Mouse (Mus musculus) limb, embryonic 11.5 days (tissue): Measurements from ENCODE around the gene Mfap4. TPM values are rescaled to one million over a fixed set of nuclear protein-coding genes. Genes with fewer than 3 reads are reported as not detected.

Source experiments
- ATAC-seq: fragments of 200-750 bp; cut with Nextera tagmentation; 2 replicates; pipeline ENCODE4 v1.8.0; 2017; ENCODE audit warnings: low read depth; ENCODE audit not compliant: insufficient number of reproducible peaks, low FRiP score, low TSS enrichment
- DNase-seq: peaks from one replicate; pipeline ENCODE4 v3.0.0-alpha.2; 2015; ENCODE audit warnings: low spot score
- H3K27ac ChIP-seq: fragments of 300-500 bp; sonication (generic); replicated peaks from 2 replicates; pipeline ENCODE4 v1.5.1; 2014; ENCODE audit warnings: low read depth, mild to moderate bottlenecking, low read length
- H3K27me3 ChIP-seq: fragments of 300-500 bp; sonication (generic); 2 replicates; pipeline ENCODE4 v1.6.1; 2014; ENCODE audit warnings: mild to moderate bottlenecking, low read length, mixed read lengths; ENCODE audit not compliant: control insufficient read depth, insufficient read depth
- H3K36me3 ChIP-seq: fragments of 300-500 bp; sonication (generic); 2 replicates; pipeline ENCODE4 v1.6.1; 2014; ENCODE audit warnings: mild to moderate bottlenecking, low read length, moderate library complexity, mixed read lengths; ENCODE audit not compliant: control insufficient read depth, insufficient read depth
- H3K4me1 ChIP-seq: fragments of 300-500 bp; sonication (generic); 2 replicates; pipeline ENCODE4 v1.6.1; 2014; ENCODE audit warnings: low read length, mixed read lengths; ENCODE audit not compliant: control insufficient read depth, insufficient read depth
- H3K4me2 ChIP-seq: fragments of 300-500 bp; sonication (generic); 2 replicates; pipeline ENCODE4 v1.6.1; 2014; ENCODE audit warnings: low read depth, mild to moderate bottlenecking, moderate library complexity; ENCODE audit not compliant: severe bottlenecking
- H3K4me3 ChIP-seq: fragments of 300-500 bp; sonication (generic); 2 replicates; pipeline ENCODE4 v1.5.1; 2014; ENCODE audit warnings: low read depth, low read length
- H3K9ac ChIP-seq: fragments of 300-500 bp; sonication (generic); 2 replicates; pipeline ENCODE4 v1.6.1; 2014; ENCODE audit warnings: mild to moderate bottlenecking, low read length
- H3K9me3 ChIP-seq: fragments of 300-500 bp; sonication (generic); 2 replicates; pipeline ENCODE4 v1.6.1; 2016; ENCODE audit warnings: low read length; ENCODE audit not compliant: control insufficient read depth
- WGBS: fragments of 180-500 bp; shearing (Covaris S2); extraction: QIAGEN DNeasy Blood & Tissue Kit; methylation state at CpG from one replicate; pipeline ENCODE4 v1.1.7; 2014; 5-methylcytosine and 5-hydroxymethylcytosine counted together
- polyA plus RNA-seq: library from polyadenylated mRNA; unstranded; fragments of >200 nt; fragmentation: Nextera tagmentation; extraction: Ambion mirVana; gene quantifications from 2 replicates; pipeline ENCODE4 v1.2.1, GENCODE M21; 2014

Gene Mfap4
- polyA plus RNA-seq, 1 experiment from 2014 or later = 244 TPM

DNA sequence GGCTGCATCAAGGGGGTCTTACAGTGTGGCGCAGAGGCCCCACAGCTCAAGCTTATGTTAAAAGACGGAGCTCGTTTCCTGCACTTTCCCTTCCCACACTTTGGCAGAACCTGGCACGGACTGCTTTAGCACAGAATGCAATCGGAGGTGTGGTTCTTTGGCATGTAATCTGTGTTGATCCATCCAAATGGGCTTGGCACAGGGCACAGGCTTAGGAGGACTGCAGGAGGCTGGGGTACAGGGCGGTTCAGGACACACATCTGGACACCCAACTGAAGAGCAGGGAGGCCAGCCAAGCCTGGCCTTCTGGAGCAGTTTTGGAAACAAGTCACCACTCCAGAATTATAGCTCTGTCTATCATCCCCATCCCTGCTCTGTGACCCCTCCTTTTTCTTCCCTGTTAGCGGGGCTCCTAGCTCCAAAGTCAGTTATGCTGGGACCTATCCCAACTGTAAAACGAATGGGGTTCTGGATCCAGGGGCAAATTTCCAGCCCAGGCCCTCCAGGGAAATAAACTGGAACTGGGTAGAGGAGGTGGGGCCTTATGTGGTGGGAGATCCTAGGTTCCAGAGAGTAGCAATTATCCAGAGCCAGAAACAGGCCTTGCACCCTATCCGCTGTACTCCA lies 36.5 kb upstream of the Mfap4 start:
- DNase-seq (no peak), ATAC-seq (no peak)

DNA sequence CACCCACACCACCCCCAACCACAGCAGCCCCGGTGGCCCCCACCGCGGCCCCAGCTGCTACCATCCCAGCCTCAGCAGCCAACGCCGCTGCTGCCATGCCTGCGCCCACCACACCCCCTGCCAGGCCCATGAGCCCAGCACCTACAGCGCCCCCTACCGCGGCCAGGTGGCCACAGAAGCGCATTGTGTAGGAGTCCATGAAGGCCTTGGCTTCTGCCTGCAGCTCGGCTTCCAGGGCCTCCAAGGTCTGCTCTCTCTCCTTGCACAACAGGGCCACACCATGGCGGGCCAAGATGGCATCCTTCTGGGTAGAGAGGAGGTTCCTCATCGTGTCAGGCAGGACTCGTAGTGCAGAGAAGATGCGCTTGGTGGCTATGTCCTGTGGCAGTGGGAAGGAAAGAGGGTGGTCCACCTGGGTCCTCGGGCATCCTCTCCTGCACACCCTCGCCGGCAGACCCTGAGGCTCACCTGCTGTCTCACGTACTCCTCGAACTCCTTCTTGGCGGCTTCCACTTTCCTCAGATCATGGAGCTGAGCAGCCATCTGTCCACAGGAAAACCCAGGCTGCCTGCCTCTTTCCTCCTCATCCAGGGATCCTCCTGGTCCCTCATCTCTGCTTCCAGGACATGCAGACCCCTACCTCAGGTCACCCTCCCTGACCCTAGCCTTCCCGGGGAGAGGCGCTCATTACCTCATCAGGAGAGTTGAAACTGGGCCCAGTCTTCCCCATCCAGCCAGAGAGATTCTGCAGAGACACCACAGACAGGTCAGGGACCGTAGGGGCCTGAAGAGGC lies 35.5 kb upstream of the Mfap4 start:
- Histone ChIP-seq H3K27me3 (0 out of 2 replicates have a peak, but pooled peaks cover 2% of the 10 kb centered on the region), H3K9ac (no peak overlapping the region), H3K9me3 (no peaks in the 10 kb centered on the region), H3K36me3 (no peaks in the 10 kb centered on the region), H3K4me3 (no peak overlapping the region), H3K4me1 (peaks cover 11% of the 10 kb centered on the region; the same call in 1 of the 2 replicates), H3K27ac (no peak overlapping the region), H3K4me2 (no peak overlapping the region)
- WGBS = 73% methylated on average over 24 of the region's 24 CpGs
- ATAC-seq (no peak), DNase-seq (peak; percentile 29)

More for the DNA sequence above, 36.5 kb upstream of the Mfap4 start:
- no peak overlapping the region for H3K4me2 ChIP-seq
- H3K36me3 ChIP-seq = no peaks in the 10 kb centered on the region
- H3K27ac ChIP-seq = no peak overlapping the region
- no peak overlapping the region for H3K9ac ChIP-seq
- 0 out of 2 replicates have a peak, but pooled peaks cover 2% of the 10 kb centered on the region for H3K27me3 ChIP-seq
- 80% methylated on average over 9 of the region's 9 CpGs for WGBS
- H3K4me1 ChIP-seq = peaks cover 5% of the 10 kb centered on the region; the same call in 1 of the 2 replicates
- H3K4me3 ChIP-seq = no peak overlapping the region
- H3K9me3 ChIP-seq = no peaks in the 10 kb centered on the region

DNA sequence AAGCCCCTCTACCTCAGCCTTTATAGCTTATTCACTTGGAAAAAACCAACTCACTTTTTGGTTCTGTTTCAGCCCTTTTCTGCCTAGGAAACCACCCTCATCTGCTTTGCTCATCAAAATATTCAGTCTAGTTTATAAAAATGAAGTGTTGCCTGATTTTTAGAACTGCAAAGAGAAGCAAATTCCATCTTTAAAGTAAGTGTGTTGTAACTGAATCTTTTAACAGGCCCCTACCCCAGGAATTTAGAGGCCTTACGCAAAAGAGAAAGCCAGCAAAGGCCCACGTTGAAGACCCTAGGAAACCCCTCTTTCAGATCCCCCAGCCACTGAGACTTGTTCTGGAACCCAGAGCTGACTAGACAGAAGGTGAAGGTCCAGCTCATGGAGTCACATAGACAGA lies 21.2 kb upstream of the Mfap4 start:
- H3K4me1 ChIP-seq = no peaks in the 10 kb centered on the region
- no peak overlapping the region for H3K27ac ChIP-seq
- H3K9ac ChIP-seq = no peak overlapping the region
- H3K9me3 ChIP-seq = no peaks in the 10 kb centered on the region
- DNase-seq (no peak), ATAC-seq (no peak)
- no peaks in the 10 kb centered on the region for H3K36me3 ChIP-seq
- WGBS = 61% methylated on average over 2 of the region's 2 CpGs
- H3K27me3 ChIP-seq = no peaks in the 10 kb centered on the region
- H3K4me3 ChIP-seq = no peak overlapping the region
- no peak overlapping the region for H3K4me2 ChIP-seq

GRCm38 (mm10) chr11:61465422-61465821 lies 19.8 kb upstream of the Mfap4 start:
- Histone ChIP-seq H3K36me3 (no peaks in the 10 kb centered on the region), H3K4me1 (no peaks in the 10 kb centered on the region), H3K4me2 (no peak overlapping the region), H3K27ac (no peak overlapping the region), H3K9me3 (no peaks in the 10 kb centered on the region), H3K4me3 (no peak overlapping the region), H3K27me3 (no peaks in the 10 kb centered on the region), H3K9ac (no peak overlapping the region)
- 80% methylated on average over 4 of the region's 4 CpGs for WGBS
- ATAC-seq = no peak
- no peak for DNase-seq

DNA sequence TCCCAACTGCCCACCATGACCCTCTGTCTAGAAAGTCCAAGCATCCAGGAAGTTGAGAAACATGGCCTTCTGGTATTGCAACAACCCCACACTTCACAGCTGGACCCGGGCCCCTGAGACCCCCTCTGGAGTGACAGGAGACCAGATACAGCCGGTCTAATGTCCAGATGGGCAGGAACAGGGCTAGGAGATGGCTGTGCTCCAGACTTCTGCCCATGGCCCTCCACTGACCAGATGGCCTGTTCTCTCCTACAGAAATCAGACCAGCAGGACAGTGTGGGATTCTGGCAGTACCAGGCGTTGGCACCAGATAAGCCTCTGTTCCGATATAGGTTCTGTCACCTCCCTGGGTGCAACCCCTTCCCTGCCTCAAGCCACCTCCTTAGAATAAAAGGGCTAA lies 16.7 kb upstream of the Mfap4 start:
- ATAC-seq = no peak
- no peak overlapping the region for H3K9ac ChIP-seq
- no peaks in the 10 kb centered on the region for H3K27me3 ChIP-seq
- 80% methylated on average over 4 of the region's 4 CpGs for WGBS
- no peak overlapping the region for H3K27ac ChIP-seq
- H3K36me3 ChIP-seq = no peaks in the 10 kb centered on the region
- H3K4me1 ChIP-seq = no peaks in the 10 kb centered on the region
- no peak overlapping the region for H3K4me3 ChIP-seq
- no peak for DNase-seq
- H3K4me2 ChIP-seq = no peak overlapping the region
- H3K9me3 ChIP-seq = no peaks in the 10 kb centered on the region

DNA sequence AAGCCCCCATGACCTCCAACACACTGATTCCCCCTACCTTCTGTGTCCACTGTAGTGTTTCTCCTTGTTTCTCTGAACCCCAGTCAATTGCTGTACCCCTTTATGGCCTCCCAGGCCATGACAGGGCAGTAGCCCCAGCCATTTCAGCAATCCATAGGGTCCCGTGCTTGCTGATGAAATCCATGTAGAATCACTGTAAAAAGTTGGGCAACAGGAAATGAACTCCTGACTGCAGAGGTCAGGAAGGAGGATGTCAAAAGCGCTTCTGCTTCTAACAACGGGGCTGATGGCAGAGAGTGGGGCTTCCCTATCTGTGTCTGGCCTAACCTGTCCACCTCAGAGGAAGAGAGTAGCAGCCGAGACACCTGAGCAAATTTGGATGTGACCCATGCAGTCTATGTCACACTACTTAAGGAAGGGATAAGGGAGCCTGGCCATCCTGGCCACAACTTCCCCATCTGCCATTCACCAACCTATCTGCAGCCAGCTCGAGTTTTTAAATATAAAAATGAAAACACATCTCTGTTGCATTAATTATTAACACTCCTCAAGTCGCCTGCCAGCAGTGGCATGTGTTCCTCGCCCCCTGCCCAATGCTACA lies 15.8 kb upstream of the Mfap4 start:
- WGBS = 72% methylated on average over 7 of the region's 7 CpGs
- no peak overlapping the region for H3K27ac ChIP-seq
- ATAC-seq = no peak
- no peaks in the 10 kb centered on the region for H3K27me3 ChIP-seq
- no peaks in the 10 kb centered on the region for H3K4me1 ChIP-seq
- no peak for DNase-seq
- H3K4me2 ChIP-seq = no peak overlapping the region
- no peak overlapping the region for H3K9ac ChIP-seq
- H3K9me3 ChIP-seq = no peaks in the 10 kb centered on the region
- H3K36me3 ChIP-seq = no peaks in the 10 kb centered on the region
- H3K4me3 ChIP-seq = no peak overlapping the region

GRCm38 (mm10) chr11:61470880-61471279 lies 14.4 kb upstream of the Mfap4 start:
- Histone ChIP-seq H3K4me3 (no peak overlapping the region), H3K9me3 (no peaks in the 10 kb centered on the region), H3K4me2 (no peak overlapping the region), H3K27me3 (no peaks in the 10 kb centered on the region), H3K36me3 (no peaks in the 10 kb centered on the region), H3K27ac (no peak overlapping the region), H3K9ac (no peak overlapping the region), H3K4me1 (no peaks in the 10 kb centered on the region)
- ATAC-seq = no peak
- DNase-seq = no peak

DNA sequence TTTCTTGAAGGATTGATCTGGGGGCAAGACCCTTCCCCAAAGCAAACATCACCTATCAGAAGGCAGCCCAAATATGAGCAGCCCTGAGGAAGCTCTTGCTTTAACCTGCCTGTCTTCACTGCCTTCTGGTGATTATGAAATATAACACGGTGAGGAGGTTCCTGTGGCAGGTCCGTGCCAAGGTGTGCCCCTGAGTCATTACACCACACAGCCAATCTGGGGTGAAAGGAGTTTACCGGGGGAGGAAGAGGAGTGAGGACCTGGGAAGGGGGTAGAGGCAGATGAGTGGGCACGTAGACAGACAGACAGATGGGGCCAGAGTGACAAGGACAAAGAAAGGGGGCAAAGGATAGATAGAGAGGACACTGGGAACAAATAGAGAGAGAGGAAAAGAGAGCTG lies 11.6 kb upstream of the Mfap4 start:
- Histone ChIP-seq H3K4me1 (peaks cover 5% of the 10 kb centered on the region; the same call in 1 of the 2 replicates), H3K4me3 (no peak overlapping the region), H3K9ac (no peak overlapping the region), H3K36me3 (no peaks in the 10 kb centered on the region), H3K9me3 (no peaks in the 10 kb centered on the region), H3K27me3 (no peaks in the 10 kb centered on the region), H3K27ac (no peak overlapping the region), H3K4me2 (no peak overlapping the region)
- DNase-seq (no peak), ATAC-seq (no peak)
- 69% methylated on average over 4 of the region's 4 CpGs for WGBS
